Mouse (Mus musculus) limb, embryonic 12.5 days (tissue): ENCODE measurements around the gene Ltk. TPM values are rescaled to one million over a fixed set of nuclear protein-coding genes. Genes with fewer than 3 reads are reported as not detected.
A peak's percentile ranks its signal among the peaks of the same experiment; 100 is the strongest.

Source experiments
- ATAC-seq: fragments of 200-750 bp; cut with Nextera tagmentation; 2 replicates; pipeline ENCODE4 v1.8.0; 2017; ENCODE audit warnings: low read depth, moderate TSS enrichment; ENCODE audit not compliant: insufficient number of reproducible peaks, insufficient read depth, low FRiP score, low TSS enrichment
- H3K27ac ChIP-seq: fragments of 300-500 bp; sonication (generic); 2 replicates; pipeline ENCODE4 v1.5.1; 2016; ENCODE audit warnings: mild to moderate bottlenecking, moderate library complexity
- H3K27me3 ChIP-seq: fragments of 300-500 bp; sonication (generic); 2 replicates; pipeline ENCODE4 v1.6.1; 2016; ENCODE audit warnings: mild to moderate bottlenecking, moderate library complexity
- H3K36me3 ChIP-seq: fragments of 300-500 bp; sonication (generic); 2 replicates; pipeline ENCODE4 v1.6.1; 2016; ENCODE audit warnings: mild to moderate bottlenecking, moderate library complexity
- H3K4me1 ChIP-seq: fragments of 300-500 bp; sonication (generic); replicated peaks from 2 replicates; pipeline ENCODE4 v1.6.1; 2016
- H3K4me2 ChIP-seq: fragments of 300-500 bp; sonication (generic); 2 replicates; pipeline ENCODE4 v1.6.1; 2016; ENCODE audit warnings: mild to moderate bottlenecking, moderate library complexity
- H3K4me3 ChIP-seq: fragments of 300-500 bp; sonication (generic); replicated peaks from 2 replicates; pipeline ENCODE4 v1.5.1; 2016; ENCODE audit warnings: mild to moderate bottlenecking
- H3K9ac ChIP-seq: fragments of 300-500 bp; sonication (generic); replicated peaks from 2 replicates; pipeline ENCODE4 v1.6.1; 2016; ENCODE audit warnings: mild to moderate bottlenecking, moderate library complexity
- H3K9me3 ChIP-seq: fragments of 300-500 bp; sonication (generic); 2 replicates; pipeline ENCODE4 v1.6.1; 2016; ENCODE audit warnings: mild to moderate bottlenecking, moderate library complexity
- WGBS: fragments of 180-500 bp; shearing (Covaris S2); methylation state at CpG from one replicate; pipeline ENCODE4 v1.1.7; 2016; 5-methylcytosine and 5-hydroxymethylcytosine counted together
- polyA plus RNA-seq: library from polyadenylated mRNA; unstranded; fragments of >200 nt; fragmentation: Nextera tagmentation; extraction: Ambion mirVana; gene quantifications from 2 replicates; pipeline ENCODE4 v1.2.1, GENCODE M21; 2016

The Ltk gene
- polyA plus RNA-seq, 1 experiment from 2014 or later = not detected

DNA sequence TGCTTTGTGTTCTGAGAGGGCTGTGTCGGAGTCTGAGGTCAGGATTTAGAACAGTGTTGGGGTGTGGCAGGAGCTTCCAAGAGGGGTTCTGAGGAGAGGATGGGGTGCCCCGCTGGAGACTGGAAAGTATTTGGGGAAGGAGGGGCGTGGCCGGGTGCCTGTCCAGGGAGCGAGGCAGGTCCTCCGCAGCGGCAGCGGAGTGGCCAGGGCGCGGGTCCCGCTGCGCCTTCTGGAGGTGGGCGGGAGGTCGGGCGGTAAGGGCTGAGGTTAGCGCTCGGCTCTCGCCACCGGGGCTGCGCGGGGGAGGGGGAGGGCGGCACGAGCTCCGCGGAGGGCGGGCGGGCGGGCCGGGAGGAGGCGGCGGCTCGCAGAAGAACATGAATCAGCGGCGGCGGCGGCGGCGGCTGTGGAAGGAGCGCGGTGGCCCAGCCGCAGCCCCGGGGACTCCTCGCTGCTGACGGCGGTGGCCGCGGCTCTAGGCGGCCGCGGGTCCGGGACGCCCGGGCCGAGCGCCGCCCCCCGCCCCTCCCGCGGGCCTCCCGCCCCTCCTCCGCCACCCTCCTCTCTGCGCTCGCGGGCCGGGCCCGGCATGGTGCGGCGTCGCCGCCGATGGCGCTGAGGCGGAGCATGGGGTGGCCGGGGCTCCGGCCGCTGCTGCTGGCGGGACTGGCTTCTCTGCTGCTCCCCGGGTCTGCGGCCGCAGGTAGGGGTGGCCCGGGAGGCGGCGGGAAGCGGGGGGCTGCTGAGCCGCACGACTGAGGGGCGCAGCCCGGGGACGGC lies 39.1 kb upstream of the Ltk start:
- Histone ChIP-seq H3K36me3 (peaks cover 11% of the 10 kb centered on the region), H3K4me1 (peaks cover 39% of the 10 kb centered on the region), H3K9me3 (no peaks in the 10 kb centered on the region), H3K4me2 (peak overlapping the region; percentile 88), H3K27ac (peak overlapping the region; percentile 76), H3K9ac (peak overlapping the region; percentile 96), H3K4me3 (peak overlapping the region; percentile 93), H3K27me3 (peaks cover 26% of the 10 kb centered on the region)
- peak; percentile 57; the same call in 1 of the 2 replicates for ATAC-seq
- WGBS = under 1% methylated on average over 56 of the region's 89 CpGs

- H3K9me3 ChIP-seq = no peaks in the 10 kb centered on the region
- H3K36me3 ChIP-seq = peaks cover 3% of the 10 kb centered on the region; the same call in 1 of the 2 replicates
- H3K27me3 ChIP-seq = peaks cover 27% of the 10 kb centered on the region
- peaks cover 30% of the 10 kb centered on the region for H3K4me1 ChIP-seq
- no peak overlapping the region for H3K9ac ChIP-seq
- ATAC-seq = no peak
- no peak overlapping the region for H3K4me3 ChIP-seq
- no peak overlapping the region for H3K27ac ChIP-seq
- WGBS = 14% methylated on average over 13 of the region's 13 CpGs
- H3K4me2 ChIP-seq = peak overlapping the region; percentile 88
Measured at GRCm38 (mm10) chr2:119798246-119798927, 38.2 kb upstream of the Ltk start.

- H3K27ac ChIP-seq = no peak within 1 kb of the TSS
- H3K9me3 ChIP-seq = no peaks in the 10 kb centered on the region
- H3K27me3 ChIP-seq = peaks cover 27% of the 10 kb centered on the region
- H3K36me3 ChIP-seq = no peaks in the 10 kb centered on the region
- ATAC-seq = no peak
- no peak within 1 kb of the TSS for H3K4me2 ChIP-seq
- no peak within 1 kb of the TSS for H3K9ac ChIP-seq
- H3K4me1 ChIP-seq = peaks cover 19% of the 10 kb centered on the region
- no peak within 1 kb of the TSS for H3K4me3 ChIP-seq
- 64% methylated on average over 5 of the region's 5 CpGs for WGBS
Measured at GRCm38 (mm10) chr2:119797279-119797783, 37.1 kb upstream of the Ltk start, which contains the start of gene Tyro3. TSS of gene Tyro3 (plus strand) at chr2:119797733.

GRCm38 (mm10) chr2:119789996-119790395 lies 29.8 kb upstream of the Ltk start:
- ATAC-seq = no peak
- H3K9me3 ChIP-seq = no peaks in the 10 kb centered on the region

GRCm38 (mm10) chr2:119787206-119787883 lies 27.1 kb upstream of the Ltk start, which contains the start of gene Rpap1:
TSS of gene Rpap1 (minus strand) at chr2:119787537.
- Histone ChIP-seq H3K4me3 (peak within 1 kb of the TSS; percentile 60), H3K9ac (peak within 1 kb of the TSS; percentile 68), H3K9me3 (no peaks in the 10 kb centered on the region), H3K36me3 (peaks cover 23% of the 10 kb centered on the region), H3K4me2 (peak within 1 kb of the TSS; percentile 65), H3K27ac (peak within 1 kb of the TSS; percentile 90), H3K4me1 (peaks cover 7% of the 10 kb centered on the region; the same call in 1 of the 2 replicates), H3K27me3 (no peaks in the 10 kb centered on the region)
- WGBS = under 1% methylated on average over 44 of the region's 44 CpGs
- ATAC-seq = peak; percentile 95

More at GRCm38 (mm10) chr2:119789996-119790395, 29.8 kb upstream of the Ltk start:
- Histone ChIP-seq H3K27me3 (0 out of 2 replicates have a peak, but pooled peaks cover 5% of the 10 kb centered on the region), H3K9ac (no peak overlapping the region), H3K27ac (no peak overlapping the region), H3K4me2 (no peak overlapping the region), H3K4me3 (no peak overlapping the region), H3K4me1 (peaks cover 7% of the 10 kb centered on the region; the same call in 1 of the 2 replicates), H3K36me3 (peaks cover 3% of the 10 kb centered on the region)
- WGBS = 82% methylated on average over 2 of the region's 2 CpGs

DNA sequence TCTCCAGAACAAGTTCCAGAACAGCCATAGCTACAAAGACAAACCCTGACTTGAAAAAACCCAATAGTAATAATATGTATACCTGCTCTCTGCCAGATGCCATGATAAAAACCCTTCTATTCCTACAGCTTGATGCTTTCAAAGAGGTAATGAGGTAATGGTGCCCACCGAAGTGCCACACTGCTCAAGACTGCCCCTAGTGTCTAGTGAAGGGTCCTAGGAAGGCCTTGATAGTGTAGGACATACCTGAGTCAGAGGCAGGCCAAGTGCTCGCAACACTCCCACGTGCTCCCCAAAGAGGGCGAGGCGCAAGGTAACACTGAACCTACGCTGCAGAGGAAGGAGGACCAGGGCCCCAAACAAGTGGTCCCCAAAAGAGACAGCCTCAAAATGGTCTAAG lies 7.0 kb upstream of the Ltk start:
- no peak for ATAC-seq
- Histone ChIP-seq H3K4me3 (no peak overlapping the region), H3K36me3 (peaks cover 82% of the 10 kb centered on the region), H3K4me2 (no peak overlapping the region), H3K9me3 (no peaks in the 10 kb centered on the region), H3K27me3 (peaks cover 5% of the 10 kb centered on the region), H3K4me1 (no peaks in the 10 kb centered on the region), H3K27ac (no peak overlapping the region), H3K9ac (no peak overlapping the region)
- 95% methylated on average over 6 of the region's 6 CpGs for WGBS

GRCm38 (mm10) chr2:119763924-119764323 lies 3.7 kb upstream of the Ltk start:
- WGBS = 77% methylated on average over 4 of the region's 4 CpGs
- no peak for ATAC-seq
- H3K4me1 ChIP-seq = no peaks in the 10 kb centered on the region
- H3K4me2 ChIP-seq = no peak overlapping the region
- peaks cover 36% of the 10 kb centered on the region for H3K27me3 ChIP-seq
- H3K27ac ChIP-seq = no peak overlapping the region
- no peak overlapping the region for H3K4me3 ChIP-seq
- H3K36me3 ChIP-seq = peaks cover 49% of the 10 kb centered on the region
- H3K9me3 ChIP-seq = no peaks in the 10 kb centered on the region
- no peak overlapping the region for H3K9ac ChIP-seq

- Histone ChIP-seq H3K36me3 (peaks cover 38% of the 10 kb centered on the region), H3K27me3 (peaks cover 53% of the 10 kb centered on the region), H3K27ac (no peak overlapping the region)
Measured at GRCm38 (mm10) chr2:119762276-119762675, 2.0 kb upstream of the Ltk start.

DNA sequence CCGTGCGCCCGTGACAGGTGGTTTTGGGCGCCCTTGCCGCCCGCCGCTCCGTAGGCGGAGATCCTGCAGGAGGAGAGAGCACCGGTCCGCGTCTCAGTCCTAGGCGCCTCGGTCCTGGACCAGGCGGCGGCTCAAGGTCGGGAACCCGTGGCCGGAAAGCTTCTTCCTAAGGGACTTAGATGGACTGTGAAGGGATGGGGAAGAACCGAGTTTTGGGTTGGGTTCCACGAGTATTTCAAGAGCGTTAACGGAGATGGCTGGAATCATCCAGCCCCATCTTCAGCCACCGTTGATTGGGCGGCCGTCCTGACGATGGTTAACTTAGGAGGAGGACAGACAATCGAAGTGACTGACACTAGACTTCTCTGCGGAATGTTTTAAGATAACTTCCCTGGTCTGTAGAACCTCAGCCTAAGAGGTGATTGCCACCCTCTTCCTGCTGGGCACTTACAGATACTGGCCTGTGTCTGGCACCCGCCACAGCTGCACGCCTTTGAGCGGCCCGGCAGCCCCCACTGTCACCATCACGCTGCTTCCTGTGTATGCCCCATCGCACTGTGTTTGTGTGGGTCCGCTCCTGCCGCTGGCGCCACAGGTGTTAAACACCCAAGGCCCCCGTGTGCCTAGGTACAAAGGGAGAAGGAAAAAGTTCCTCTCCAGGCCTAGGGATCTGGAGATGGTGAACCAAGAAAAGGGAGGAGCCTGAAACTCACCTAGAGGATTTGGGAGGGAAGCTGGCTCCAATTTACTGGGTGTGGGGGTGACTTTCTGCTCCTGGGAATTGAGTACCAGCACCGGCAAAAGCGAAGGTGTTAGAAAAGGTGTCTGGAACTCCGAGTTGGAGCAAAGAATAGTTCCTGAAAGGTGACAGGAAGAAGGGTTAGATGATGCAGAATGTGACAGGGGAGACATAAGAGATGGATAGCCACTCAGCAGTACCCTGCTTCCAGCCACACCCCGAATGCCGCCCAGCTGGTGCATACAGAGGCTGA lies 1.1 kb downstream of the Ltk start:
- peak overlapping the region; percentile 99 for H3K4me2 ChIP-seq
- no peak overlapping the region for H3K9ac ChIP-seq
- peaks cover 14% of the 10 kb centered on the region for H3K4me1 ChIP-seq
- peak overlapping the region; percentile 62 for H3K4me3 ChIP-seq
- no peak for ATAC-seq
- peaks cover 10% of the 10 kb centered on the region for H3K36me3 ChIP-seq
- peaks cover 83% of the 10 kb centered on the region for H3K27me3 ChIP-seq
- 4% methylated on average over 44 of the region's 44 CpGs for WGBS
- no peaks in the 10 kb centered on the region for H3K9me3 ChIP-seq
- H3K27ac ChIP-seq = no peak overlapping the region

More at GRCm38 (mm10) chr2:119762276-119762675, 2.0 kb upstream of the Ltk start:
- no peaks in the 10 kb centered on the region for H3K9me3 ChIP-seq
- H3K4me1 ChIP-seq = peaks cover 14% of the 10 kb centered on the region
- ATAC-seq = no peak
- H3K9ac ChIP-seq = no peak overlapping the region
- H3K4me2 ChIP-seq = no peak overlapping the region
- no peak overlapping the region for H3K4me3 ChIP-seq
- 73% methylated on average over 1 of the region's 1 CpGs for WGBS
